Mouse (Mus musculus) adrenal gland, adult (tissue): ENCODE data around the gene Tmem63a.
A peak's percentile ranks its signal among the peaks of the same experiment; 100 is the strongest.

Experiments used
- DNase-seq, 2 experiments: peaks; one replicate each; pipeline ENCODE4 v3.0.0; 2022 to 2023; ENCODE audit warnings: low spot score in 1 of 2; ENCODE audit not compliant: inconsistent age in 2 of 2

Tmem63a gene

DNA sequence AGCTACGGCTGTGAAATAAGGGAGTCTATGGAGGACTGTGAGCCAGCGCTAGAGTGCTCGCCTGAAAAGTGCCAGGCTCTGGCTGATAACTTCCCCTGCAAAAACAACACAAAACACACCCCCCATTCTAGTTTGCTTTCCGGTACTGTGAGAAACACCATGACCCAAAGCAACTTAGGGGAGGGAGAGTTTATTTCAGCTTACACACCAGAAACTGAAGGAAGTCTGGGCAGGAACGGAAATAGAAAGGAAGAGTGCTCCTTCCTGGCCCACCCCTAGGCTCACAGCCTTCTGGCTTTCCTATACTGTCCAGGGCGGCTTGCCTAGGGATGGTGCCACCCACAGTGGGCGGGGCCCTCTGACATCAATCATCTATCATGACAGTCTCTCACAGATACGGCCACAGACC, 14.8 kb downstream of the Tmem63a start:
- peak; percentile 67 to 78 for DNase-seq

DNA sequence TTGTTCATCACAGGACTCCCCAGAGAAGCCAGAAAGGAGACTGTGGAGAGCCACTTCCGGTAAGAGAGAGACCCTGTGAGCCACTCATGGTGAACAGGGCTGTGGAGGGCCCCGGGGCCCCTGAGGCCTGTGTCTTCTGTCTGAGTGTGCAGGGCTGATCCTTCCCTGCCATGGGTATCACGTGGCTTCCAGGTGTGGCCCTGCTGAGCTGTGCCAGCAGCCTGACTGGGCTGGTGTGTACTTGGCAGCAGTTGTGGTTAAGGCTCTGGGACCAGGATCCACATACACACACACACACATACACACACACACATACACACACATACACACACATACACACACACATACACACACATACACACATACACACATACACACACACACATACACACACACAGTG, 15.8 kb downstream of the Tmem63a start:
- no peak for DNase-seq

DNA sequence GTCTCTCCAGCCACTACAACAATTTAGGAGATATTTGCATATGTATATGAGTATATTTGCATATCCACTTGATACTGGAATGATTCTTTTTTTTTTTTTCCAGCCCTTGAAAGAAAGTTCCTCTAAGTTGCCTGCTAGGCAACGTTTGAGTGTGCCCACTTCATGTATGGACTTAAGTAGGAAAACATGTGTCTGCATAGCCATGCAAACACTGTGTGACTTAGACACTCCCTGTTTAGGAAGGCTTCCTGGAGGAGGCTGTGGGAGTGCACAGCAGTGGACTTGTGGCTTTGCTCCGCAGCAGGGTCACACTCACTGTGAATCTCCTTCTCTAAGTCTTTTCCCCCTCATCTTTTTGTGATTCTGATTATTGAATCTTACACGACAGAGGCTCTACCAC, 16.7 kb downstream of the Tmem63a start:
- no peak for DNase-seq

DNA sequence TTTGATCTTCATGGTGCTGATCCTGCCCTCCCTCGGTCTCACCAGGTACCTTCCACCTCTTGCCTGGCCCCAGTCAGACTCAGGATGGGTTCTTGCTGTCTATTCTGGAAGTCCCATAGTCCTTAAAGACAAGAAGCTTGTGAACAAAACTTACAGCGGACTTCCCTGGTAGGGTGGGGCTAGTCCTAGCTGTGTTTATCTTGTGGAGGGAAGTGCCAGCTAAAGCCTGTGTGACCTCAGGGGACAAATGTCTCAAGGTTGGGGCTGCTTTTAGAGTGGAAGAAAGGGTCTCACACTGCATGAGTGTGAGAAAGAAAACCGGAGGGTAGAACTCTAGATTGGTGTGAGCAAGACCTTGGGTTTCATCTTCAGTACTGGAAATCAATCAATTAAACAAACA, 23.6 kb downstream of the Tmem63a start:
- peak in 1 of 2 experiments; percentile 43 for DNase-seq

DNA sequence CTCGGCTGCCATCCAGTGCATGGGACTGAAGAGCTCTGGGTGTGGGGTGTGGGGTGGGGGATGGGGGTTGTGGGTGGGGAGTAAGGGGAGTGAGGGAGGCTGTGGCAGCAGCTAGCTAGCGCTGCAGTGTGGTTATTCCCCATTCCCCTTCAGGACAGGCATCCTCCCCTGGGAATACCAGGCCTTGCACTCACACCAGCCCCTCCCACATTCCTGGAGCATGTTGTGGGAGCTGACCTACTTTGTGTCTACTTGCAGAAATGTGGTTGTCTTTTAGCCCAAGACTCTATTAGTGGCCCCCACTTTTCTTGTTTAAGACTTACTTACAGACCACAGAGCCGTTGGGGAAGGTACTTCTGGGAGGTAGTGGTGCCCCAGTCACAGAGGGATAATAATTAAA, 24.4 kb downstream of the Tmem63a start:
- peak; percentile 71 to 87 for DNase-seq

DNA sequence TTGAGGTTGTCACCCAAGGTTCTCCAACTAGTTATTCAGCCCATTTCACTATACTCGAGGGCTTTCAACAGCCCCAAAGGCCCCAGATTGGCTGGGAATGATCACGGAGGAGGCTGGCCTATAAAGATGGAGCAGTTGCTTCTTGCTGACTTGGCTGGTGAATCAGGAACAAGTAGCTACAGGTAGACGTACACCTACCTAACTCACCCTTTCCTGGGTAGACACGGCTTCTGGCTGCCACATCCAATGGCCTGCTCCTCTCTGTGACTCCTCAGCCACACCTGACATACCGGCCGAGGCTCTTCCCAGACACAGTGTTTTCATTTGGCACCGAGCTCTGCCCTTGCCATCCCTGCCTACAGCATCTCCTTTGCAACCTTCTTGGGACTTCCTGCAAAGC, 25.1 kb downstream of the Tmem63a start:
- DNase-seq = no peak

DNA sequence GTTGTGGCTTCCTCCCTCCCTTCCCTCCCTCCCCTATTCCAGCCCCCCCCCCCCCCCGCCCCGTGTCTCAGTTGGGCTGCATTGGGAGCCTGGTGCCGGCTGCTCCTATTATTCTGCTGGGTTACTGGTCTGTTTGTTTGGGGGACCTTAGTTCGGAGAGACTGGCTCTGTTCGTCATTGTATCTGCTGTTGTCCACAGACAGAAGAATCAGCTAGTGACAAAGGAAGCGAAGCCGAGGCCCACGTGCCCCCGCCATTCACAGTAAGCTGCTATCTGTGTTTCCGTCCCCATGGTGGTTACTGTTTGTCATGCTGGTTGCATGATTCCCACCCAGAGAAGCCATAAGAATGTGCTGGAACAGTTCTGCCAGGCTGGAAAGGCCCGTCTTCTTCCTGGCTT, 30.8 kb downstream of the Tmem63a start:
- DNase-seq = no peak

DNA sequence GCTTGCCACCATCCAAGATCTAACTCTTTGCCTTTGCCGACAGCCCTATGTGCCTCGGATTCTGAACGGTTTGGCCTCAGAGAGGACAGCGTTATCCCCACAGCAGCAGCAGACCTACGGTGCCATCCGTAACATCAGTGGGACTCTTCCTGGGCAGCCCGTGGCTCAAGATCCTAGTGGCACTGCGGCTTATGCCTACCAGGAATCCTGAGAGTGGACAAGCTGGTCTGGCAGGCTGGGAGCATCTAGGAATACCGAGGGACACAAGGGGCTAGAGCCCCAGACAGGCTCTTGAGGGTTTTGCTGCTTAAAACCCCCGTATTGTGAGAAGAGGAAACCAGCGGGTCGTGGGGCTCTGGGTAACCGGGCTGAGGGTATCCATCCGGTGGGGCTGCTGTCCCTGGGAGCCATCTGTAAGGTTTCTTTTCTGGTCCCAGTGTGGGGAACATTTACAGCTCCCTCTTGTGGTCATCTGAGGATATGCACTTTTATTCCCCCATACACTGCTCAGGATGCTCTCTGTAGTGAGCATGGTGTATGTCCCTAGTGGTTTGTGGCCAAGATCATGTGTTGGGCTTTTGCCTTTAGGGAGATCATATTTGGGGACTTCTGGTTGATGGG, 32.1 kb downstream of the Tmem63a start:
- DNase-seq = peak in 1 of 2 experiments; percentile 81

DNA sequence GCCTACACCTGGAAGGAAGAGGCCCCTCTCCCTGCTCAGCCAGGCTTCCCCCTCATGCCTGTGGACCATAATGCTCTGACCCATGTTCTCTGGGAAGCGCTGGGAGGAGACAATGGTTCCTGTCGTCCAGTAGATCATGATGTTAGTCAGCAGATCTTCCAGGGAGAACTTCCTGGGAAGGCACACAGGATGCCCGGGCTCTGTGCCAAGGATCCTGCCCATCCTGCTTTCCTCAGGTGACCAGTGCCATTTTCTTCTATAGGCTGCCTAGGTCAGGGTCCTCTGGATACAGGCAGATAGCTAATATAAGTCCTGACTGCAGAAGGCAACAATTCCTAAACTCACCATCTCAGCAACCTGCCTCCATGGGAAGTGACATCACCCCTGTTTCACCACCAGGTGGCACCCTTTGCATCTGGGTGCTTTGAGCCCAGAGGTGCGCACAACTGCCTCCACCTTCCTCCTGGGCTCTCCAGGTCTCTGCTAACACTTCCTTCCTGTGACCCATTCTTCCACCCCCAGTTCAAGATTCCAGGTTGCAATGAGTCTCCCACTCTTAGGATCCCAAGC, 34.1 kb downstream of the Tmem63a start:
- DNase-seq = peak; percentile 54 to 86

DNA sequence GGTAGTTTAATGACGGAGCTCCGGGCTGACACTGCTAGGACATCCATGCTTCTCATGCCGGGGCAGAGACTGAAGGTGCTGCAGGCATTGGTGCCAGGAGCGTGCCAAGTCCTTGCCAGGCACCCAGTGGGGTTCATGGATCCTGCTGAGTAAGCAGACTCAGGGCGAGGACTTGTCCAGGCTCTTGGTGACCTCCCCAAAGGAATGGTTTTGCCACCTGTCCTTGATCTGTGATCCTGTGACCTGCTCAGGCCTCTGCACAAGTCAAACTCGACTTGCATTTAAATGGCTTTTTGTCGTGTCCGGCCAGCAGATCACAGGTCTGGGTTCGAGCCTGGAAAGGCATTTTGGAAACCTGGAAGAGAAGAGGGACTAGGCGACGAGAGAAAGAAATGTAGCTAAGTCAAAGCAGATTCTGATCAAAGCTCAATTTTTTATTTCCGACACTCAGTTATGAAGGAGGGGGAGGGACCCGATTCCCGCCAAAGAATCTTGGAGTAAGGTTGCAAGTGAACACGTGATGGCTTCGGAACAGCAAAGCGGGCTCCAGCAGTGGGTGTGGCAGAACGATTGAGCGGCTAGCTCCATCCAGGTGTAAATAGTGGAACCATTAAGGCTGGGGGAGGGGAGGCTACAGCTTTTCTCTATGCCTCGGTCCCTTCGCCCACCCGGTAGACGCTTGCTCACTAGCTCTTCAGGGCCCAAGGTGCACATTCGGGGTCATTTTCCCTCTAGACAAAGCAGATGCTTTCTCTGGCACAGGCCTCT, 37.5 kb downstream of the Tmem63a start:
- DNase-seq = no peak

DNA sequence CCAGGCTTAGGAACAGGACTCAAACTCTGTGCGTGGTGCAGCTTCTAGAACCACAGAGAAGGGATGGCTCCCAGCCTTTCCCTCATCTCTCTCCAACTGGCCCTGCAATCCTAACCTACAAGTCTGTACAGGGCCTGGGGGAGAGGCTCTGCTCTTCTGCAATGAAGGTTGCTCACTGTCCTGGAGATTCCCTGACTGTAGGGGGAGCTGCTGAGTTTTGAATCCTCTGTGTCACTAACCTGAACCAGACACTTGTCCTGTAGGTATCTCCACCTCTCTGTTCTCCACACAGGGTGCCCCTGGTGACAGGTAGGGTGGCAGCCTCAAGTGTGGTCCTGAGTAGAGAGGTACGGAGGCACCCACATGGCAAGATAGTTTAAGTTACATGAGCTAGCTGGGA, 38.3 kb downstream of the Tmem63a start:
- DNase-seq = peak in 1 of 2 experiments; percentile 69

DNA sequence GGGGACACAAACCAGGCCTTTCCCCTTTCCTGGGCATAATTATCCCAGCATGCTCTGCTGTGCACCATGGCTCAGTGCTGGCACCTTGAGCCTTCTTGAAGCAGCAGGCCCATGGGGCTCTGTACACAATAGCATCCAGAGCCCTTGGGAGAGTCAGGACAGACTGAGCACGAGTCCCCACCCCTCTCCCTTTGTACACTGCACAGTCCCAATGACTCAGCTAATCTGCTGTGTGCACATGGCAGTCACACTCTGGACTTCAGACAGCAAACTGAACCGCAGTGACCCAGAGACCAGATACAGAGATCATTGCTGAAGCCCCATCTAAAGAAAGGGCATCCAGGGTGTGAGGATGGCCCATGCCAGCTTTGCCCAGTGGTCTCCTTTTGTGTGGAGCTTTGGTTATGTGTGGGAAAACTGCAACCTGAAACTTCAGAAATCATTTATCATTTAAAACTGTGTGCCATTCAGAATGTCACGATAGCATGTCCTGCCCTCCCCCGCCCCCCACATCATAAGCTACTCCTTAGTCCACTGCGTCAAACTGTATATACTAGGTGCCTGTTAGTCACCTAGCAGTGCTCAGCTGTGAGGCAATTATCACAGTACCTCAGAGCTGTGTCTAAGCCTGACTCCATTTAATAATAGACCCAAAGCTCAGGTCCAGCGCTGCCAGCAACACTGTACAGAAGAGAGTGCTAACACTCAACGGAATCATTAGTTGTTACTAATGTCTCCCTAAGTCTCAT, 39.3 kb downstream of the Tmem63a start:
- DNase-seq = peak in 1 of 2 experiments; percentile 43

DNA sequence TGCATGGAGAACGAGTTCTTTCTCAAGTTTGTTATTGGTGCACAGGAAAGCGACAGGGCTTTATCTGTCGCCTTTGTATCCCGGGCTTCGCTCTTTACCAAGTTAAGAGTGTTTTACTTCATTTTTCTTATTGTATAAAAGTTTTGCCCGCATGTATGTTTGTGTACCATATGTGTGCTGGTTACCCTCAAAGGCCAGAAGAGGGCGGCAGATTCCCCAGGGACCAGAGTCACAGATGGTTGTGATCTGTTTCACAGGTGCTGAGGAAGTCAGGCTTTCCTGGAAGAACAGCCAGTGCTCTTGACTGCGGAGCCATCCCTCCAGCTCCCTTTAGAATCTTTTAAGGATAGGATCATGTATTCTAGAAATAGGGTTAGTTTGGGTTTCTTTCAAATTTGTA, 44.6 kb downstream of the Tmem63a start:
- no peak for DNase-seq

DNA sequence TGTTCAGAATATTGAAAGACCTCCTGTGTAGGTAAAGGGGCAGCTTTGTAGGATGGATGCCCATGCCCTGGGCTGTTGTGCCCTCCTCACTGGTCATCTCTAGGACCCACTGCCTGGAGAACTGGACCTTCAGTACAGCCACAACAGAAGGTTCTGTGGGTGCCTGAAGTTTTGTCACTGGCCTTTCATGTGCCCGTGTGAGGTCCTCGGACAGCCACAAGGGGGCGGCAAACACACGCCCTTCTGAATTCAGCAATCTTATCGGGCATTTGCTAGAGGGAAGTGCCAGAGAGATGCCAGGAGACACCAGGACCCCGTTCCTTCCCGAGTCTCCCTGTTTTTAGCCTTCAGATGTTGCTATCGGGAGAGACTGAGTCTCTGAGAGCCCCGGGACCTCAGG, 45.6 kb downstream of the Tmem63a start:
- DNase-seq = peak; percentile 80 to 94

DNA sequence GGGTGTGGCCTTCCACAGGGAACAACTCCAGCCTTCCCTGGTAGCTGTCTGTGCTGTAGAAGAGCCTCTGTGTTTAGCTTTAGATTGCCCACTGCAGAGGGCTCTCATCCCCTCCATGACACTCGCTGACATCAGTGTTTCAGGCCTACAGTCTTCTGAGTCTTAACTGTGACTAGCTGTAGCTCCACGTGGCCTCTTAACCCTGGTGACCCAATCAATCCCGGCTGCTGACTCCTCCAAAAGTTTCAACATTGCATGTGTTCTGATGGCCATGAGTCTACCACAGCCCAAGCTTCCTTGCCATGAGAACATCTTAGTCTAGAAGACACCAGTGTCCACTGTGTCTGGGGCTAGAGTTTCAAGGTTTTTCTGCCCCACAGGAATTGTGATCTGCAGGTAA, 48.5 kb downstream of the Tmem63a start:
- DNase-seq = peak in 1 of 2 experiments; percentile 74

DNA sequence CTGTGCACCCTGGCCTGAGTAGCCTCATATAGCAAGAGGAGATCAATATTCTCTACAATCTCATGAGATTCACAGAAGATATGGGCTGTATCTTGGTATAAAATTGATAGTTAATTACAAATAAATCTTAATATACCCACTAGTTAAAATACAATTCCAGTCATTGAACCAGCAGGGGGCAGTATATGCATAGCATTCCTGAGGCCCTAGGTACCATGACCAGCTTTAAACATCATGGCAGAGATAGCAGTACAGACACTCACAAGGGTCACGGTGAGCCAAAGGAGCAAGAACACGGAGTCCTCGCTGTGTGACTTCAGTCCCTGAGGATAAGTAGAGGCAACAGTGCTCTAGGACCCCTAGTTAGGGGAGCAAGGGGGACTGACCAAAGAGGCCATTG, 50.0 kb downstream of the Tmem63a start:
- DNase-seq = peak; percentile 51 to 88

DNA sequence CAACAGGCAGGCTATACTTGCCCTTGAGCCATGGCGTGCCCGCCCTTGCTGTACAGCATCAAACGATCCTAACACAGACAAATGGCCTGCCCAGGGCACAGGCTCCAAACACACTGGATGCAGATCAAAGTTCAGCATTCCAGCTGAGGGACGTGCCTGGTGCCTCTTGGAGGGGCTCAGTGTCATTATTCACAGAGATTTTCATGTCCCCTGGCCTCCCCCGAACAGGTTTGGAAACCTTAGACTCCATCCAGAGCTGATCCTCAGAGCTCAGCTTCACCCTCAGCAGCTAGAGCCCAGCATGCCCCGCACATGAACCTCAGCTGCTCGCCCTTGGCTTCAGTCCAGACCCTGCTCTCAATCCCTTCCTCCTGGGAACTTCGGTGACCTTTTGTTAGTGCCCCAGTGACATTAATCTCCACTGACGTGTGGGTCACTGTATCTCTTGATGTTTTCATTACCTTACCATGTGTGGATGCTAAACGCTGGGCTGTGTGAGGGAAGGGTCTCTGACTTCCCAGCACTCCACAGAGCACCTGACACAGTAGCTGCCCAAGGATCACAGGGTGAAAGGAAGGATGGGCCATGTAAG, 58.5 kb downstream of the Tmem63a start:
- peak; percentile 82 to 91 for DNase-seq

DNA sequence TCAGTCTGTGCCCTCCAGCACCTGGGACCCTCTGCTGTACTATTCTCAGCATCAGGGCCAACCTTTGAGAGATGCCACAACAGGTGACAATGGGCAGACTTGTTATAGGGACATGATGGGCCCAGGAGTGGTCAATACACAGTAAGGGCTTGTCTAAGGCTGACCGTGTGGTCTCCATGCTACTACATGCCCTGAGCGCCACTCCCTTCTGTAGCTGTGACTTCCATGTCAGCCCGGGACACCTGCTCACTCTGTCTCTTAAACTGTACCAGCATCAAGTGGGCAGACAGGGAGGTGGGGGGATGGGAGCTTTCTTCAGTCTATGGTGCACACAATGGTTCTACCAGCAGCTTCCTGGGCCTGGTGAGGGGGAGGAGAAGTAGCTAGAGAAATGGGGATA, 59.1 kb downstream of the Tmem63a start:
- DNase-seq = peak in 1 of 2 experiments; percentile 38

DNA sequence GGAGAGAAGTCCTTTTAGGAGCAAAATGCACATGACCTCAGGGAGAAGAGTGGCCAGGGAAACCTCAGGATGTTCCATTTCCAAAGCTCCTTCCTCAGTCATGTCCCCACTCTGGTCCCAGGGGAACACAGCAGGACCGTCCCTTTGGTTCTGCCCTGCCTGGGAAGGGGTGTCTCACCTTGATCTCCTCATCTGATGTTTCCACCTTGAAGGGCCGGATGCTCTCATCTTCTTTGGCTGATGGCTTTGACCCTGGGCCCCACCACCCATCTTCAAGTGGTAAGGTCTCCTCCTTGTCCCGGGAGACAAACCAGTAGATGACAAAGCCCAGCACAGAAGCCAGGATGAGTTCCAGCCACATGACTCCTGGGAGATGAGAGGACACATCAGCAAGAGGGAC, 59.5 kb downstream of the Tmem63a start:
- peak in 1 of 2 experiments; percentile 48 for DNase-seq

DNA sequence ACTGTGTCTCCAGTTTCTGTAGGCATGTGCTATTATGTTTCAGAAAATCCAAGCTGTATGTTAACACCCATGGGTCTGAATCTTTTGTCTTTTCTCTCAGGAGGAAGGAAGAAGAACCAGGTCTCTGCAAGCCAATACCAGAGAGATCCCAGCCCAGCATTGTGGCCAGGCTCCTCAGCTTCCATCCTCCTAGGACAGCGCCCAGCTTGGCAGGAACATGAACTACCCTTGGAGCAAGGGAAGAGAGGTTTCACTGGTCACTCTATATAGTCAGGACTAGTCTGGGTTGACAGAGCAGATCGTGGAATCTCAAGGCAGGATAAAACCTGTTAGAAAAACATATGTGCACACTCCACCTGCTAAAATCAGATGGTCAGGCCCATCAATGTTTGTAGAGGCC, 61.6 kb downstream of the Tmem63a start:
- no peak for DNase-seq

DNA sequence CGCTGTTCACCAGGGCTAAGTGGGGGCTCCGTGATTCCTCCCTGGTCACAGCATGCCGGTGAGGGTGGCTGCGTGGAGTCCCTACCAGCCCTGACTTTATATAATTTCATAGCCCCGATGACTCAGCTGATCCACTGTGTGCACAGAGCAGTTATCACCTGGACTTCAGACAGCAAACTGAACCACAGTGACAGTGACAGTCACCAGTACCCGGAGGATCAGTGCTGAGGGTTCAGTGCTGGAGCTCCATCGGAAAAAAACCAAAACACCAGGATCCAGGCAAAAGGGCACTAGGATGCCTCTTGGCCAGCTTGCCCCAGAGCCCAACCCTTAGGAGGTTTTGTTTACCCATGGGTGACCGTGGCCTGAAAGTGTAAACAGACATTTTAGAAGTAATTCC, 63.2 kb downstream of the Tmem63a start:
- peak in 1 of 2 experiments; percentile 62 for DNase-seq
